Mouse (Mus musculus) embryonic facial prominence, embryonic 11.5 days (tissue): ENCODE data around the gene Narfl. TPM values are rescaled to one million over a fixed set of nuclear protein-coding genes. Genes with fewer than 3 reads are reported as not detected.

ENCODE experiments used
- ATAC-seq: fragments of 200-750 bp; cut with Nextera tagmentation; replicated peaks from 2 replicates; pipeline ENCODE4 v1.8.0; 2017; ENCODE audit warnings: low read depth; ENCODE audit not compliant: insufficient number of reproducible peaks, low FRiP score, low TSS enrichment
- DNase-seq: peaks from one replicate; pipeline ENCODE4 v3.0.0-alpha.2; 2015; ENCODE audit warnings: low spot score
- H3K27ac ChIP-seq: fragments of 300-500 bp; sonication (generic); replicated peaks from 2 replicates; pipeline ENCODE4 v1.5.1; 2014; ENCODE audit warnings: mild to moderate bottlenecking, low read depth, low read length, control low read depth
- H3K27me3 ChIP-seq: fragments of 300-500 bp; sonication (generic); 2 replicates; pipeline ENCODE4 v1.6.1; 2014; ENCODE audit warnings: mild to moderate bottlenecking, low read length, moderate library complexity, mixed read lengths; ENCODE audit not compliant: control insufficient read depth, insufficient read depth
- H3K36me3 ChIP-seq: fragments of 300-500 bp; sonication (generic); replicated peaks from 2 replicates; pipeline ENCODE4 v1.6.1; 2014; ENCODE audit warnings: low read depth, mild to moderate bottlenecking, low read length, moderate library complexity, mixed read lengths; ENCODE audit not compliant: control insufficient read depth, insufficient read depth
- H3K4me1 ChIP-seq: fragments of 300-500 bp; sonication (generic); 2 replicates; pipeline ENCODE4 v1.6.1; 2014; ENCODE audit warnings: low read length, mixed read lengths; ENCODE audit not compliant: control insufficient read depth, insufficient read depth
- H3K4me2 ChIP-seq: fragments of 300-500 bp; sonication (generic); 2 replicates; pipeline ENCODE4 v1.6.1; 2014; ENCODE audit warnings: low read depth, mild to moderate bottlenecking, control low read depth, low read length, moderate library complexity
- H3K4me3 ChIP-seq: fragments of 300-500 bp; sonication (generic); 2 replicates; pipeline ENCODE4 v1.5.1; 2014; ENCODE audit warnings: low read depth, low read length, control low read depth
- H3K9ac ChIP-seq: fragments of 300-500 bp; sonication (generic); replicated peaks from 2 replicates; pipeline ENCODE4 v1.6.1; 2014; ENCODE audit warnings: mild to moderate bottlenecking, control low read depth, low read length
- H3K9me3 ChIP-seq: fragments of 300-500 bp; sonication (generic); replicated peaks from 2 replicates; pipeline ENCODE4 v1.6.1; 2016; ENCODE audit warnings: mild to moderate bottlenecking, low read length, inconsistent platforms, mixed read lengths; ENCODE audit not compliant: control insufficient read depth
- WGBS: fragments of 180-500 bp; shearing (Covaris S2); extraction: QIAGEN DNeasy Blood & Tissue Kit; methylation state at CpG from one replicate; pipeline ENCODE4 v1.1.7; 2014; 5-methylcytosine and 5-hydroxymethylcytosine counted together
- polyA plus RNA-seq: library from polyadenylated mRNA; unstranded; fragments of >200 nt; fragmentation: Nextera tagmentation; extraction: Ambion mirVana; gene quantifications from 2 replicates; pipeline ENCODE4 v1.2.1, GENCODE M21; 2014

Gene Narfl
- polyA plus RNA-seq, 1 experiment from 2014 or later, result 23.8 TPM

GRCm38 (mm10) chr17:25769331-25769730, 4.2 kb upstream of the Narfl start:
- Histone ChIP-seq H3K27me3 (no peaks in the 10 kb centered on the region), H3K4me2 (no peak overlapping the region), H3K4me3 (no peak overlapping the region), H3K9me3 (no peaks in the 10 kb centered on the region), H3K4me1 (peaks cover 3% of the 10 kb centered on the region), H3K27ac (no peak overlapping the region), H3K36me3 (no peaks in the 10 kb centered on the region), H3K9ac (no peak overlapping the region)
- ATAC-seq, result no peak
- DNase-seq, result no peak
- 50% methylated on average over 9 of the region's 9 CpGs for WGBS

GRCm38 (mm10) chr17:25775318-25776062, 1.9 kb downstream of the Narfl start:
- Histone ChIP-seq H3K36me3 (no peaks in the 10 kb centered on the region; the same call in 1 of the 2 replicates), H3K9me3 (no peaks in the 10 kb centered on the region), H3K4me3 (no peak overlapping the region), H3K4me1 (peaks cover 3% of the 10 kb centered on the region), H3K27ac (no peak overlapping the region), H3K4me2 (no peak overlapping the region), H3K9ac (no peak overlapping the region), H3K27me3 (no peaks in the 10 kb centered on the region)
- ATAC-seq, result no peak
- DNase-seq, result no peak
- 78% methylated on average over 10 of the region's 10 CpGs for WGBS

DNA sequence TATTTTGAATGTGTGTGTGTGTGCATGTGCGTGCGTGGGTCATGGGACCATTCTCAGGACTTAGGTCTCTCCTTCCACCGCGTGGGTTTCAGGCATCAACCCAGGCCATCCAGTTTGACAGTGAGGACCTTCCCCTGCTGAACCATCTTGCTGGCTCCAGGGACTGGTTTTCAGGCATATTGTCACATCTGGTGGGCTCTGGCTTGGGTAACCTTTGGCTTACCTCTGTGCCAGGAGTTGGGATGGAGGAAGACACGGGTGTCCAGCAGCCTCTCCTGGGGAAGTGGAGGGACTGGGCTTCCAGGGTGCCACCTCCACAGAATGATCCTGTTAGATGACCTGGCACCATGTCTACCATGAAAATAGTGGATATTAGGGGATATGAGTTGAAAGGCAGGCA, 4.4 kb downstream of the Narfl start:
- Histone ChIP-seq H3K4me3 (no peak overlapping the region), H3K9ac (no peak overlapping the region), H3K4me1 (peaks cover 3% of the 10 kb centered on the region), H3K27ac (no peak overlapping the region), H3K9me3 (no peaks in the 10 kb centered on the region), H3K27me3 (no peaks in the 10 kb centered on the region), H3K4me2 (no peak overlapping the region), H3K36me3 (peaks cover 12% of the 10 kb centered on the region)
- 88% methylated on average over 5 of the region's 5 CpGs for WGBS
- no peak for DNase-seq
- no peak for ATAC-seq

DNA sequence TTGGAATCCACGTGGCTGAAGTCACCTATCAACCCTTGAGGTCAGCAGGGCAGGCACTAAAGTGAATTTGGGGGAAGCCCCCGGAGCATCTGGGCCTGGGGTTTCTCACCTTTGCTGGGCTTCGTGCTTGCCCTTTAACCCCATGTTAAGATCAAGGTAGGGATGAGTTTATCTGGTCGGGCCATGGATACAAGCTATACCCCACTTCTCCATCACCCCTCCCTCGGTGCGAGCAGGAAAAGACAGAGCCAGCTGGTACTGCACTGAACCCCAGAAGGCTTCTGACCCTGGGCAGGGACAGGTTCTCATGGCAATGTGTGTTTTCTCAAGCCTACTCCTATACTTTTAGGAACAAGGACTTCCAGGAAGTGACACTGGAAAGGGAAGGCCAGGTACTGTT, 7.8 kb downstream of the Narfl start:
- WGBS, result 83% methylated on average over 6 of the region's 6 CpGs
- H3K27ac ChIP-seq, result no peak overlapping the region
- H3K27me3 ChIP-seq, result no peaks in the 10 kb centered on the region
- no peak overlapping the region for H3K4me3 ChIP-seq
- H3K4me1 ChIP-seq, result peaks cover 5% of the 10 kb centered on the region; the same call in 1 of the 2 replicates
- no peak overlapping the region for H3K9ac ChIP-seq
- peaks cover 15% of the 10 kb centered on the region for H3K36me3 ChIP-seq
- ATAC-seq (no peak), DNase-seq (no peak)
- no peaks in the 10 kb centered on the region for H3K9me3 ChIP-seq
- H3K4me2 ChIP-seq, result no peak overlapping the region

DNA sequence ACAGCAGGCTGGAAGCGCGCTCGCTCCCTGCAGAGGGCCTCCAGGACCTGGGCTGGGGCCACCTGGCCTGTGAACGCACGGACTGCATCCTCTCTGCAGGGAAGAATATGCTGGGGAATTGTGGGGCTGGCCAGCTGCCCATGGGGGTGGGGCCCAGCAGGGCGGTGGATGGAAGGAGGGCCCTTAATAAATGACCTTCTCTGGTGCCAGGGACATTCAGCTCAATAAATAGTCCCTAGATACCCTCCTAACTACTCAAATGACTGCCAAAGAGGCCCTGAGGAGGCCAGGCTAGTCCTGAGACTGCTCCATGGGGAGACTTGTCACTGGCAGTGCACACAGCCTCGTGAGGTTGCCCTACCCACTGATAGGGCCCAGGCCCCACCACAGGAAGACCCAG, 9.5 kb downstream of the Narfl start:
- no peak overlapping the region; the same call in 1 of the 2 replicates for H3K9ac ChIP-seq
- H3K4me3 ChIP-seq, result no peak overlapping the region
- ATAC-seq (no peak), DNase-seq (no peak)
- H3K36me3 ChIP-seq, result peaks cover 15% of the 10 kb centered on the region
- H3K27me3 ChIP-seq, result no peaks in the 10 kb centered on the region
- H3K4me1 ChIP-seq, result peaks cover 5% of the 10 kb centered on the region; the same call in 1 of the 2 replicates
- 84% methylated on average over 7 of the region's 7 CpGs for WGBS
- no peaks in the 10 kb centered on the region for H3K9me3 ChIP-seq
- no peak overlapping the region for H3K4me2 ChIP-seq
- no peak overlapping the region for H3K27ac ChIP-seq

GRCm38 (mm10) chr17:25783861-25784574, 10.4 kb downstream of the Narfl start:
- DNase-seq (no peak), ATAC-seq (no peak)
- H3K9me3 ChIP-seq, result no peaks in the 10 kb centered on the region
- H3K4me2 ChIP-seq, result peak overlapping the region; percentile 59
- peak overlapping the region; percentile 62 for H3K9ac ChIP-seq
- no peak overlapping the region for H3K27ac ChIP-seq
- H3K27me3 ChIP-seq, result no peaks in the 10 kb centered on the region
- H3K36me3 ChIP-seq, result peaks cover 15% of the 10 kb centered on the region
- H3K4me3 ChIP-seq, result peak overlapping the region; percentile 45
- 74% methylated on average over 15 of the region's 15 CpGs for WGBS
- peaks cover 5% of the 10 kb centered on the region; the same call in 1 of the 2 replicates for H3K4me1 ChIP-seq

DNA sequence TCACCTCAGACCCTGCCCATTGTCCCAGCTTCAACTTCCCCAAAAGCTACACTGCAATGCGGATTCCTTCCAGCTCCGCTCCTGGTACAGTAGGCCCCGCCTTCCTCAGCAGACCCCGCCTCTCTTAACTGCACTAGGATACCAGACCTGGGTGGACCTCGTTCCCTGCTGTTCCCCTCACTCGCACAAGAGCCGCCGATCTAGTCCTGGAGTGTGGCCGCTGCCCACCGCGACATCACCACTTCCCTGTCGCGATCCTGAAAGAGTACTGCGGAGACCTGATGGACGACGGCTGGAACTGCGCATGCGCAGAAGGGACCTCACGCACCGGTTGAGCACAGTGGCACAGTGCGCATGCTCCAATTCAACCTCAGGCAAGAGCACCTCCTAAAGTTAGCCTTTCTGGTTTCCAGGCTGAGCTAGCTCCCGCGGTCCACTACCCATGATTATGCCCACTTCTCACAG, 11.7 kb downstream of the Narfl start, which contains the start of gene Haghl:
Haghl (minus strand) TSS at position 393 of the 465 bp plus-strand sequence.
- peaks cover 5% of the 10 kb centered on the region; the same call in 1 of the 2 replicates for H3K4me1 ChIP-seq
- peaks cover 15% of the 10 kb centered on the region for H3K36me3 ChIP-seq
- H3K4me3 ChIP-seq, result peak within 1 kb of the TSS; percentile 45
- H3K9me3 ChIP-seq, result no peaks in the 10 kb centered on the region
- H3K27me3 ChIP-seq, result no peaks in the 10 kb centered on the region
- peak within 1 kb of the TSS; percentile 59 for H3K4me2 ChIP-seq
- peak within 1 kb of the TSS; percentile 62 for H3K9ac ChIP-seq
- H3K27ac ChIP-seq, result peak within 1 kb of the TSS; percentile 56
- DNase-seq (peak; percentile 97), ATAC-seq (peak; percentile 77)
- under 1% methylated on average over 23 of the region's 23 CpGs for WGBS

DNA sequence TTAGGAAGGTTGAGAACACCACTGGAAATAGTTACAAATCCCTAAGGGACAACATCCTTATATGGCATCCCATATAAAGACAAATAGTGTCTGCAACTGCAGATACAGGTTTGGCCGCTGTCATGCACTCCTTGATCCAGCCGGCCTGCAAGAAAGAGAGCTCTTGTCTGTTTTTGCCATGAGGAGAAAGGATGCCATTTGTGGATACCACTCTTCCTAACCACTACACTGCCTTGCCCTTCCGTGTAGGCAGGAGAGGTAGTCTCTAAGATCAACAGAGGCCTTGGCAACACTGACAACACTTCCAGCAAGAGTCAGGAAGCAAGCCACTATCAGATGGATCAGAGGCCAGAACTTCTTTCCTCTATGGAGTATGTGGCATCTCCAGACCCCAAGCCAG, 12.7 kb downstream of the Narfl start, which contains the start of gene Ccdc78:
Ccdc78 (plus strand) TSS at position 301 of the 400 bp plus-strand sequence.
- H3K4me2 ChIP-seq, result peak within 1 kb of the TSS; percentile 4; the same call in 1 of the 2 replicates
- peak within 1 kb of the TSS; percentile 62 for H3K9ac ChIP-seq
- H3K4me1 ChIP-seq, result peaks cover 5% of the 10 kb centered on the region; the same call in 1 of the 2 replicates
- H3K4me3 ChIP-seq, result peak within 1 kb of the TSS; percentile 45
- H3K27me3 ChIP-seq, result no peaks in the 10 kb centered on the region
- peaks cover 15% of the 10 kb centered on the region for H3K36me3 ChIP-seq
- H3K9me3 ChIP-seq, result no peaks in the 10 kb centered on the region
- ATAC-seq (no peak), DNase-seq (no peak)
- H3K27ac ChIP-seq, result peak within 1 kb of the TSS; percentile 56
- WGBS, result 81% methylated on average over 3 of the region's 3 CpGs
